Mouse (Mus musculus): ENCODE measurements around the gene Vat1.

DNA sequence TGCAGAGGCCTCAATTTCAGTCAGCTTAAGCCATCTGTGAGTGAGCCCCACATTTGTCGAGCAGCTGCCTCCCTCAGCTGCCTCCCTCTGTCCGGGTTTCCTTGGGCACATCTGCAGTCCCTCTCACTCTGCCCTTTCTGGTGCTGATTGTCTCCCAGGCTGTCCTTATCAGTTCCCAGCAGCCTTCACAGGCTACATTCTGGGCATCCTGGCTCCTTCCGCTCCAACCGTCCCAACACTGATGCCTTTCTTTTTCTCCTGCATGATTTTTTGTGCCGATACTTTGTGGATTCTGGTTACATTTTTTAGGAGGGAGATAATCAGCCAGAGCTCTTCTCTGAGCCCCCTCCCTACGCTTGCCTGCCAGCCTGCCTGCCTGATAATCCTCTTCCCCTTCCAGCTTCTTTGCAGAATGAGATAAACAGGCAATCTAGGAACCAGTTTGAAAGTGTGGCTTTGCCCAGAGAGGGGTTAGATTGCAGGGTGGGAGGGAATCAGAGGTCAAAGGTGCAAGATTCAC is 19.5 kb upstream of the Vat1 start:
- TF ChIP-seq ZNF384 (IDR thresholded peaks at IDR 0.05; ENCODE audit: low read depth, low read length) = no peak
- no peak for TF ChIP-seq EP300 (IDR thresholded peaks at IDR 0.05; ENCODE audit: low read length)
- TF ChIP-seq KAT2A (IDR thresholded peaks at IDR 0.05; ENCODE audit: insufficient replicate concordance, low read length) = no peak
